Mouse (Mus musculus): ENCODE data around the gene Camk1d.

DNA sequence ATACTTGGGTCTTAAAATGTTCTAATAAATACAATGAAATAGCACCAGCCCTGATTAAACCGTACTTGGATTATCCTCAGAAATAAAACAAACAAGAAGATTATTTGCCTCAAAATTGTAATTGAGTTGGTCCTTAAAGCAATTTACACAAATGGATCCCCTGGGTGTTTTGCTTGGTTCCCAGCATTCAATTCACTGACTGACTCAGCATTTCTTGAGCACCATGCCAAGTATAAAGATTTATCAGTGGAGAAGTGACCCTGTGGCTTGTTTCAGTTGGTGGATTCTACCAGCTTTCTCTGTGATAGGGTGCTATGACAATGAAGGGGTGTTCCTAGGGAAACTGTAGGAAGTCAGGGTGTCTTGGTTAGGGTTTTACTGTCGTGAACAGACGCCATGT lies 36.6 kb upstream of the Camk1d start:
- TF ChIP-seq CTCF (IDR thresholded peaks at IDR 0.05; ENCODE audit: low read depth) (no peak), EP300 (IDR thresholded peaks at IDR 0.05; ENCODE audit: low read depth) (no peak)

Measured in liver, embryonic 14.5 days (tissue).